Mouse (Mus musculus): ENCODE measurements around the gene Matn4.
A peak's percentile ranks its signal among the peaks of the same experiment; 100 is the strongest.

The Matn4 gene

DNA sequence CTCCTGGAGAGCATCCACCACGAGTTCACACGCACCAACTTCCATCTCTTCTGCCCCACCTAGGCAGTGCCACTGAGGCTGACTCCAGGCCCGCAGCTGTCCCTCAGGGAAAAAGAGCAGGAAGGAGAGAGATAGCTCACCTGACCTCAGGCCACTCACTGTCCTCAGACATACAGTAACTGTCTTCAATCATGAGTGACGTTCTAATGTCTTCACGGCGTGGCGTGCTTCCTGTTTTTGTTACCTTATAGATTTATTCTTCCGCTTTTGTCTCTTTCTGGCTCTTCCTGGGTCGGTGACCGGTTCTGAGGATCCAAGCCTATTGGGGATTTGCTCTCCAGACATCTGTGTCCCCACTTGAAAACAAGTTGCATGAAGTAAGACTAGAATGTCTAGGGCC lies 9.6 kb upstream of the Matn4 start:
- no peak for DNase-seq (ENCODE audit: low spot score)

DNA sequence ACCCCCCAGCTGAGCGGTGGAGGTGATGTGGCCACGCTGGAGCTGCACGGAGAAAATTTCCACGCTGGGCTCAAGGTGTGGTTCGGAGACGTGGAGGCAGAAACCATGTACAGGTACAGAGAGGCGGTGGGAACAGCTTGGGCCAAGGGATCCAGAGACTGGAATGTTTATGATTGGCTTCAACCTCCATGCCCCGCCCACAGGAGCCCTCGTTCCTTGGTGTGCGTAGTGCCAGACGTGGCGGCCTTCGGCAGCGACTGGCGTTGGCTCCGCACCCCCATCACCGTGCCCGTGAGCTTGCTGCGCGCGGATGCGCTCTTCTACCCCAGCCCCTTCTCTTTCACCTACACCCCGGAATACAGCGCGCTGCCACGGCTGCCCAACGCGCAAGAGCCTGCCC lies 9.2 kb upstream of the Matn4 start:
- no peak for DNase-seq (ENCODE audit: low spot score)

DNA sequence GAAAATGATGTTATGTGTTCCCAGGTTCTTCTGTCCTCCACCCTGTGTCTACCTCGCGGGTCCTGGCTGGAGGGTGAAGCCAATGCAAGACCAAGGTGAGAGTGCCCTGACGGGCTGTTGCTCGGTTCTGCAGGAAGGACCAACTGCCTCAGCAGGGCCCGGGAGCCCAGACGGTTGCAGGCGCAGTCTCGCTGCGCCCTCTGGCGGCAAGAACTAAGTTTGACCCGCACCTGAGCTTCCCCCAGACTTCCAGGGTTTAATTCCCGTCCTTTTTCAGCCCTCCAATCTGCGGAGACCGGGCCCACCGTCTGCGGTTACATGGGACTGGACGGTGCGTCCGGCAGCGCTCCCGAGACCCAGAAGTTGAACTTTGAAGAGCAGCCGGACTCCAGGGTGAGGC lies 2.7 kb upstream of the Matn4 start:
- DNase-seq (ENCODE audit: low spot score): no peak

DNA sequence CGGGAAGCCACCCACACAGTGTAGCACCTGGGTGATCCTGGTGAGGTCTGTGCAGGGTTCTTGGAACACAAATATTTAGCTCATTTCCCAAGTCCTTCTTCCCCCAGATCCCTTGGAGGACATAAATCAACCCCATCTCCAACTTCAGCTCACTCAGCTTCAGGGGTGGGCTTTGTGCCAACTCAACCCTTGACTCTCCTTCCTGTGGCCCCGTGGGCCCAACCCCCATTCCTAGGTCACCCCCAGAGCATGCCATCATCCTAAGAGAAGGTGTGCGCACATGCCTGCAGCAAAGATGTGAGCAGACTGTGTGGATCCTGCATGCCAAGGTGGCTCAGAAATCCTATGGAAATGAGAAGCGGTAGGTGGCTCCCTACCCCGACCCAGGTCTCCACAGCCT lies 559 bp upstream of the Matn4 start:
- DNase-seq (ENCODE audit: low spot score): no peak

DNA sequence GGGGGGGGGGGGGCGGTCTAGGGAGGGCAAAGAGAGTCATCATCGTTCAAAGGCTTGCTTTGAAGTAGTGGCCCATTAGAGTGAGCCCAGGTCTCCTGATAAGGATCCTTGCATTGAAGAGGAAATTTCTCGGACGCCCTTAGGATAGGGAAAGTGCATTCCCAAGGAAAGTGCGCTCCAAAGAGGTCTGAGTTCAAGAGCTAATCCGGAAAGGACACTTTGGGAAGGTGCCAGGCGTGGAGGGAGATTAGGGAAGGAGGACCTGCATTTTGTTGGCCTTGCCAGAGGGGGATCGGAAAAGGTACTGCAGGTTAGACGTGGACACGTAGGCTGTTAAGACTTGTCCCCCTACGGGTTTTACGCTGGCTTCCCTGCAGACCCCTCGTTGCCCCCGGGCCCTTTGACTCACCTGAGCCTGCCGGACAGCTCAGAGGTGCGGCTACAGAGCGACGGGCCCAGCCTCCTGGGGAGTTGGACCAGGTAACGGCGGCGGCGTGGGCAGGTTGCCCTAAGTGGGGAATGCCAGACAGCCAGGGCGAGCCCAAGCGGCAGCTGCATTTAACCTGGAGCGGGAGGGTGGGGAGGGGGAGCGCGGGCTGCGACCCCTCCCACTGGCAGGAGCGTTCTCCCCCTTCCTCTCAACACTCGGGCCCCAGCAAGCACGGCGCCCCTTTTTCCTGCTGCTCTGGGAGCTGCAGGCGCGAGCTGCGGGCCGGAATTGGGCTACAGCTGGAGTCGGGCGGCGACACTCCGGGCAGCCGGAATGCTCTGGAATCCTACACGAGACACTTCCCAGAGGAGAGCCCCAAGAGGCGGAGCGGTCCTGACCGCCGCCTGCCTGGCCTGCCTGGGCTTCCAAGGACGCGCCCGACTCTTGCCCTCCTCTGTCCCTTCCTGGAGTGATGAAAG lies 624 bp downstream of the Matn4 start:
- no peak for DNase-seq (ENCODE audit: low spot score)

DNA sequence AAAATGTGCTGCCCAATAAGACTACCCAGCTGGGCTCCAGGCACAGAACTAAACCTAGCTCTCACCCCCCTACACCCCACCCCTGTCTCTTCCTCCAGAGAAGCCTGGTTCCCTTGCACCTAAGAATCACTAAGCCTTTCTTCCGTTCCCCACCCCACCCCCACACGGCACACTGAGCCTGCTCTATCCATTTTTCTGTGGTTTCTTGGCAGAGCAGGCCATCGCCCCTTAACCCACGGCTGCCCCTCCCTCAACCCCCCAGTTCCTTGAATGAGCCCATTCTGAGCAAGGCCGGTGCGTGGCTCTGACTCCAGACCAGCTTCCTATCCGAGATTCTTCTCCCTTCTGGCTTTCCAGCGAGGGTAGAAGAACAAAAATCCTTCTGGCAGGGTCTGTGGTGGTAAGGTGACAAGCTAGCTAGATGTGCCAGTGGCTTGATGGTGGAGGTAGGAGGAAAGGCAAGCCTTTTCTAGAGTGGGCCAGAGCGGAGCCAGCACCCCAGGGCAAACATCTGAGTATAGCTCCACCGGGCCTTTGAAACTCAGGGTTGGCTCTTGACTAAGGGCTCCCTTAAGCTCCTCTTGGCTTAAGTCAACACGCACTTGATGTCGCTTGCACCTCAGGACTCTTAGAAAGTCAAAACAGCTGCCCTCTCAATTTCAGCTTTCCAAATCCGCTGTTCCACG lies 1.4 kb downstream of the Matn4 start:
- no peak for DNase-seq (ENCODE audit: low spot score)

DNA sequence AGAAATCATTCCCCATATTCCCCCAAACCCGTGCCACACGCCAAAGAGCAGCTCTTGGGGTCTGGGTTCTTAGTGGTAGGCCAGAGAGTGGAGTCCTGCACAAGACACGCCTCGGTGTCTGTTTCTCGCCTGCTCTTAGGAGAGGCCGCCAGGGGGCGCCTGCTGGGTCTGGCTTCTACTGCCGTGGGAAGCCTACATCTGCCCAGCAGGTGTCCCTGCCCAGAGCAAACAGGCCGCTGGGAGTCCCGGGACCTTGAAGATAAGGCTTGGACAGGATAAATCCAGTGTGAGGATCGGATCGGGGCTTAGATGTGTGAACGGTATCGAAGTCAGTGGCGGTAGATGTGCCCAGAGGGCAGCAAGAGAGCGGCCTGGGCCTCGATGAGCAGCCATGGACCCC lies 2.1 kb downstream of the Matn4 start, which contains the start of gene Rbpjl:
Rbpjl (plus strand) TSS at position 236 of the 400 bp plus-strand sequence.
- DNase-seq (ENCODE audit: low spot score): peak; percentile 48

DNA sequence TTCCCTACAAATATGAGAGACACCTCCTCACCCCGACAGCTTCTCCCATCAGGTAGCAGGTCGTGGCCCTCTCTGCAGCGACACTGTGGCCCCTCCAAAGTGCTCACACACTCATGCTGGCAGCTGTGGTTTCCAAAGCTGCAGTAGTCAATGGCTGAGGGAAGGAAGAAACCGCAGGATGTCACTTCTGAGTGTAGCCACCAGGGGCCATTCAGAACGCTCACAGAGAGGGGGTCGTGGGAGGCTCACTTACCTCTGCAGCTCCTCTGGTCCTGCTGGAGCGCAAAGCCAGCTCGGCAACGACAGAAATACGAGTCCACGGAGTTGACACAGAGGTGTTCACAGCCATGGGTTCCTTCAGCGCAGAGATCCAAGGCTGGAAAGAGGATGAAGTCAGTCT lies 8.0 kb downstream of the Matn4 start:
- no peak for DNase-seq (ENCODE audit: low spot score)

DNA sequence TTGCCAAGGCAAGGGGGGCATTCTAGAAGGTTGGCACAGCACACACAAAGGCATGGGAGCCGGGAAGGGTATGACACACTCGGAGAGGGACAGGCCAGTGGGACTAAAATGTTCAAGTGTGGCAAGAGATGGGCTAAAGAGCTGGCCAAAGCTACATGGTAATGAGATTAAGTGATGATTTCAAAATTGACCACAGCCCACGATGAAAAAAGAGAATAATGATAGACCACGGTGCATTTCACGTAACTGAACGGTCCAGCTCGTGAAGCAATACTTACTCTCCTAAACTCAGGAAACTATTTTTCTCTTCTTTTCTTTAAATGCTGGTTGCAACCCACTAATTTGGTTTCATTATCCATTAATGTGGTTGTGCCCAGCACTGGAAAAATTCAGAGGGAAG lies 8.9 kb downstream of the Matn4 start:
- DNase-seq (ENCODE audit: low spot score): no peak

DNA sequence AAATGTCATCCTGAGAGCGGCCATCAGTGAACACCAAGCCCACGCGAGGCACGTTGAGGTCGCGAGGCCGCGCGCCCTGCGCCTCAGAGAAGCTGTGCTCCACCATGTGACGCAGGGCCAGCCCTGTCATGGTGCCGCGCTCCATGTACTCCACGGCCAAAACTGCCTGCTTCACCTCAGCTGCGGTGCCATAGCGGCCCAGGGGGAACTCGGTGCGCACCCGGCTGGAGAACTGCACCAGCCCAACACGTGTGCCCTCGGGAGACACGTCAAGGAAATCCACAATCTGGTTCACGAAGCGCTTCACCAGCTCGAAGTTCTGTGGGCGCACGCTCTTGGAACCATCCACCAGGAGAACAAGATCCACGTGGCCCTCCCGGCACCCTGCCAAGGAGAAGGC lies 11.8 kb downstream of the Matn4 start:
- DNase-seq (ENCODE audit: low spot score): no peak

DNA sequence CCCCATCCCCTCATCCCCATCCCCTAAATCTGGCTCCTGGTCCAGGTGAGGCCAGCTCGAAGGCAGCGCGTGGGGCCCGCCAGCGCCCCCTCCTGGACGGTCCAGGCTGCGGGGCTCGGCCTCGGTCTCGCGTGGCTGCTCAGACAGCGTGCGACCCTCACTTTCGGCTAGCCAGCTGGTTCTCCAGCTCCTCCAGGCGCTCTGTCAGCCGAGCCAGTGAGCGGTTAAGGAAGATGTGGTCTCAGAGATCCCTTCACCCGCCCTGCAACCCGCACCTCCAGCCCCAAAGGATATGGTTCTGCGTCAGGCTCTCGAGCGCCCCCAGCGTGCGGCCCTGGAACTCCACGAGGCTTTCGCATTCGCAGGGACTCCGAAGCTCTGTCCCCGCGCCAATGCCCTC lies 15.5 kb downstream of the Matn4 start:
- peak; percentile 60 for DNase-seq (ENCODE audit: low spot score)

DNA sequence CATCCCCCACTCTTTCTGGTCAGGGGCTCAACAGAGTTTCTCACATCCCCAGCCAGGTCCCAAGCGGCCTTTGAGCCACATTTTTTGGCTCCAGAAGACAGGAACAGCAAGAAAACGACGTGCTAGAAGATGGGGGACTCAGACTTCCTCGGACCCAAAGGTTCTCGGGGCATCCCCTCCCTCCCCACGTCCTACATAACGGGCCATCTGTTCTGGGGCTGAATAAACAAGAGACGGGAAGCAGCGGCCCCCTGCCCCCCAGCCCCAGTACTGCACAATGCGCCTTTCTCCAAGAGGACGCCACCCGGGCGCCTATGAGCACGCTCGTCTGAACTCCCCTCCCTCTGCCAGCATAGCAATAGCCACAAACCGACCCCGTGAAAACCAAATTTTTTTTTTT lies 15.9 kb downstream of the Matn4 start, which contains the start of gene Slpi:
Slpi (minus strand) TSS at position 76 of the 400 bp plus-strand sequence.
- no peak for DNase-seq (ENCODE audit: low spot score)

DNA sequence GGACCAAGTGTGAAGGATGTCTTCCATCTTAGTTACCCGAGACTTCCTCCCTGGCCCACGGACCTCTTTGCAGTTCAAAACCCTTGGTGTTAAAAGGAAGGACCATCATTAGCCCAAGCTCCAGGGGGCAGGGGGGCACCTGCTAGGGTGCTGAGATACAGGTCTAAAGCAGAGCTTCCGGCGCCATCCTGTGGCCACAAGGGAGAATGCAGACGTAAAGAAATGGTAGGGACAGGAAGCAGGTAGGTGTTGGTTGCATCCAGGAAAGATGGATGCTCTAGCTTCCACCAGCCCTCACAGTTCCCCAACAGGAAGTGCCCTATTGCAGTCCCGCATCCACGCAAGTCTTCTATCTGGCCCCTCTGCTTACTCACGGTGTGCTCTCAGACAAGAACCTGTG lies 18.0 kb downstream of the Matn4 start:
- DNase-seq (ENCODE audit: low spot score): no peak

DNA sequence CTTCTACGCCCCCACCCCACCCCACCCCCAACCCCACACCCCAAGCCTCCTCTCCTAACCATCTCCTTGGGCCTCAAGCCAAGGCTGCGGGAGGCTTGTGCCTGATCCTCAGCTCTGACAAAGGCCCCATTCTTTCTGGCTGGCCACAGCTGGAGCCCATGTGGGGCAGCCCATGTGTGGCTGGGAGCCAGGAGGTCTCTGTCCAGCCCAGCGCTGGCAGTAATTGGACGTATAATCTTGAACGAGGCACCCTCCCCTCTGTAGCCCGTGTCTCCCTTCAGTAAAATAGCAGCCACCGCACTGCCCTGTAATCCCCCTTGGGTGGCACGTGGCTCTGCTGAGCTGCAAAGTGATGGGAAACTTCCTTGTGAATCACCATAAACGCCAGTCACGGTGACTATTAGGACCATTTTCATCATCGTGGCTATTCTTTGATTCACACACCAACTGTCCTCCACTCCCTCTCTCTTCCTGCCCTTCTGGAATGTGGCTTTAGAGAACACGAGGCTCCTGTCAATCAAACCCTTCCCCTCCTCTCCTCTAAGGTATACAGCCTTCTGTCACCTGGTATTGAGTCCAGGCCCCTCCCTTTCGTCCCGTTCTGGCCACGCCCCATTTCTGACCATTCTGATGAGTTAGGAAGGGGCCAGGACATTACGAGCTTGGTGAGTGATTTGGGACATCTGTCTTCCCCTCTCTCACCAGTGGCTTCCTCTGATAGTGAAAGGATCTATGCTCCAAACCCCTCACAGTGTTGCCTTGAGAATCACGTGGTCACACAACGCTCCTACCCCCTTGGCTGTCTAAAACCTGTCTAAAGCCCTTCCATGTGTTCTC lies 18.8 kb downstream of the Matn4 start:
- no peak for DNase-seq (ENCODE audit: low spot score)

DNA sequence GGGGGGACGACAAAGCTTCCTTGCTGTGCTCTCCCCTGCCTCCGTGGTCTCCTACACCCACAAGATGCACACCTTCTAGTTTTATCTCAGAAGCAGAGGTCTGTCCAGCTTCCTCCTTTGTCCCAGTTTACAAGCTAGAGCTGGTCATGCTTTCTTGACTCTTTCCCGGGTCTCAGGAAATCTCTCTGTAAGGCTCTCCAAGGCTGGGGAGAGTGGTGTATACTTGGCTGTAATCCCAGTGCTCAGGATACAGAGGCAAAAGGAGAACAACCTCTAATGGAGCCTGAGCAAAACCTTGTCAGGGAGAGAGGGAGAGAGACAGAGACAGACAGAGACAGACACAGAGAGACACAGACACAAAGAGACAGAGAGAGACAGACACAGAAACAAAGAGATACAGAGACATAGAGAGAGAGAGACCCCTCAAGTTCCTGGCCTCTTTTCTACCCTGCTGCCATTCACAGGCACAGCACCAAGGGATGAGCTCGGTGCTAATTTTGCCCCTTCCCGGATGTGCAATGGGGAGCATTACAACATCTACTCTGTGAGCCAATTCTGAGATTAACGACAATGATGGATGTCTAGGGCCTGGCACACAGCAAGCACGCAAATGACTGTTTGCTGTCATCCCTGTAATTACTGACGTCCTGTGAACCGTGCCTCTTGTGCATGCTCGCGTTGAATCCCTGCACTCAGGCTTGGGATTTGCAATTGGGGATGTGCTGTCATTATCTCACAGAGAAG lies 21.1 kb downstream of the Matn4 start:
- DNase-seq (ENCODE audit: low spot score): no peak

DNA sequence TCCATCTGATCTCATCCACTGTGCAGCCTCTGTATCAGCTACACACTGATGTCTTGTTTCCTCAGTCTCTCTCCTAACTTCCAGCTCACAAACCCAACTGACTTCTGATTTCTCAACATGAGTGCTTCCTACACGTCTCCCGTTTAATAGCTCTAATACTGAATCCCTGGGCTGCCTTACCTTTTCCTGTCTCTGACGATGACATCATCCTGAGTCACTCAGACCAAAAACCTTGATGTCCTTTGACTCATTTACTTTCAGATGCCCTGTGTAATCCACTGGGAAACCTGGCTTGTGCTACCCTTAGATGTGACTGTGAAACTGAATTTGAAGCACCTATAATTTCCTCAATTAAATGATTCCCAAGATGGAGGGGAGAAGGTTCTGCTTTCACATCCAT lies 22.0 kb downstream of the Matn4 start:
- no peak for DNase-seq (ENCODE audit: low spot score)

DNA sequence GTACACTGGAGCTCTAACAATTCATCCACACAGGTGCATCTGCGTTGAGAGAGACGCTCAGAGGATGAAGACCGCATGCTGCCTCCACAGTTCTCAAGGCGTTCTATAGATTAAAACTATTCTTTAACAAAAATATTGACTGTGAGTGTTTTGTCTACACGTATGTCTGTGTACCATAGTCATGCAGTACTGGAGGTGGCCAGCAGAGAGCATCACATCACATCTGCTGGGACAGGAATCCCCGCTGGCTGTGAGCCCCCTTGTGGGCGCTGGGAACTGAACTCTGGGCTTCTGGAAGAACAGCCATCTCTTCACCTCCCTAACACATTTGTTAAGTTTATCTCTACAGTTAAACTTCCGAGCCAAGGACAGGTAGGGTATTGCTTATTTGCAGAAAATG lies 23.2 kb downstream of the Matn4 start:
- no peak for DNase-seq (ENCODE audit: low spot score)

DNA sequence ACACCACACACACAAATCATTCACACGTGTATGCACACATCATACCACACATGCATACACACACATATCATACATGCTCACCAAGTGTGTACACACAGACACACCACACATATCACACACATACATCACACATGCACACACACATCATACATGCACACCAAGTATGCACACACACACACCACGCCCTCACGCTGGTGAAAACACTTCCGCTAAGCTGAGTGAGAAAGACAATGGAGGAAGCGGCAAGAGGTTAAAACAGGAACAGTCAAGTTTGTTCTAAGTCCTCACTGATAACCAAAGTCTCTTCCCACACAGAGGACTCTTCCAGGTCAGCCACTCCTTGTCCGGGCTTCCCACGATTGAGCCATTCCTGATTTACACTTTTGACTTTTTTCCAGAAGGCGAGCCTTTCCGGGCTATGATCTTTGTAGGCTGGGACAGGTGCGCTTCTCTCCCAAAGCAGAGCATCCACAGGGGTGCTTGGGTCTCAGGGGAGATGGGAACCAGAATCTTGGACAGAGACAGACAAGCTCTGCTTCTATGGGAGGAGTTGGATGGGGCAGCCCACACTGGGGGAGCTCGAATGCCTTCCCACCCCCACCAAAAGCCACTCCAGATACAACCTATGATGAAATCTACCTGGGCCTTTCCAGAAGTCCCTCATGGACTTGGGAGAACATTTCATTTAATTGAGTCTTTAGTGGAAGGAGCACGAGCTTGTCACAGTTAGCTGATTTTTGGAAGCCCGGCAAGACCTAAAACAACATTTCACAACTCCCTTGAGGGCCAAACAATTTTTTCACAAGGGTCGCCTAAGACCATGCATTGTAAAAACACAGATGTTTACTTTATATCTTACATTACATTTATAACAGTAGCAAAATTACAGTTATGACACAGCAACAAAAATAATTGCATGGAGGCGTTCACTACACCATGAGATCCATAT lies 27.2 kb downstream of the Matn4 start:
- DNase-seq (ENCODE audit: low spot score): no peak

DNA sequence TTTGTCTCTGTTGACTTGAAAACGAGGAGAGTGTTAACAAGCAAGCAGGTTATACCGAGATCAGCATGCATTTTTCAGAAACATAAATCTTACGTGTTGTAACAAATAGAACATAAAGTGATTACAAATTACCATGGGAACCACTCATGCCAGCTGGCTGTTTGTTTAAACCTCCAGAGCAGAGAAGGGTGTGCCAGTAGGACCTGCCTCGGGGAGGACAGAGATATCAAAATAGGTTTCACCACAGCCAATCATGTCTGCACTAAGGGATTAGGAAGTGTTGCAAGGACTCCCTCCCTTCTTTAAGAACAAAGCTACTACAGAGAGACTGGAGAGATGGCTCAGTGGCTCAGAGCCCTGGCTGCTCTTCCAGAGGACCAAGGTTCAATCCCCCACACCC lies 31.8 kb downstream of the Matn4 start:
- DNase-seq (ENCODE audit: low spot score): no peak

DNA sequence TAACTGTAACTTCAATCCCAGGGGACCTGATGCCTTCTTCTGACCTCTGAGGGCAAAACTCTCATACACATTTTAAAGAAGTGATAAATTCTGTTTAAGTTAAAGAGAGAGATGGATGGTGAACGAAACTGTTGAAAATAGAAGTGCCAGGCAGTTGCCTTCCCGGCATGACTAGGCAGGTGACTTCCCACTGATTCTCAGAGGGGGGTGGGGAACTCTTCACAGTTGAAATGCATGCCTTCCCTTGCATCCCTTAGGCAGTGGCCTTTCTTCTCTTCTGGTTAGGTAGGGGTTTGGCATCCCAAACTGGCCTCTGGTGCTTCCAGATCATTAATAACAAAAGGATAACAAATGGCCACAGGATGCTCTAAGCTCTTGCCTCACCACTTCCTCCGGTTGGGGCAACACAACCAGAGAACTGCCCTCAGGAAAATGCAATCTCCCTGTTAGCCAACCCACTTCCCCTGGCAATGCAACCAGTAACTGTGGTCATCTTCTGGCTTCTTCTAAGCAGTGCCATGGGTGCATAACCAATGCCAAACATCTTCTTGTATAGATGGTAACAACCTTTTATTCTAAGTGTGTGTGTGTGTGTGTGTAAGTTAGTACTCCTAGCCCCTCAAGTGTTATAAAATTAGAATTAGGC lies 32.4 kb downstream of the Matn4 start:
- no peak for DNase-seq (ENCODE audit: low spot score)

Data from ovary, adult 18-20 months (tissue).